Mouse (Mus musculus) limb, embryonic 10.5 days (tissue): Measurements from ENCODE around the gene Cog6. TPM values are rescaled to one million over a fixed set of nuclear protein-coding genes. Genes with fewer than 3 reads are reported as not detected.

Experiments
- DNase-seq: peaks from one replicate; pipeline ENCODE4 v3.0.0-alpha.2; 2017; ENCODE audit warnings: low spot score
- H3K27ac ChIP-seq: fragments of 300-500 bp; sonication (generic); 2 replicates; pipeline ENCODE4 v1.5.1; 2016; ENCODE audit warnings: mild to moderate bottlenecking
- H3K27me3 ChIP-seq: fragments of 300-500 bp; sonication (generic); 2 replicates; pipeline ENCODE4 v1.6.1; 2016; ENCODE audit warnings: low read depth, mild to moderate bottlenecking; ENCODE audit not compliant: poor library complexity, severe bottlenecking
- H3K36me3 ChIP-seq: fragments of 300-500 bp; sonication (generic); 2 replicates; pipeline ENCODE4 v1.6.1; 2016; ENCODE audit warnings: mild to moderate bottlenecking, moderate library complexity
- H3K4me1 ChIP-seq: fragments of 300-500 bp; sonication (generic); 2 replicates; pipeline ENCODE4 v1.6.1; 2016
- H3K4me3 ChIP-seq: fragments of 300-500 bp; sonication (generic); 2 replicates; pipeline ENCODE4 v1.5.1; 2016; ENCODE audit warnings: mild to moderate bottlenecking, moderate library complexity
- H3K9me3 ChIP-seq: fragments of 300-500 bp; sonication (generic); replicated peaks from 2 replicates; pipeline ENCODE4 v1.6.1; 2016; ENCODE audit warnings: mild to moderate bottlenecking
- WGBS: fragments of 180-500 bp; shearing (Covaris S2); methylation state at CpG from one replicate; pipeline ENCODE4 v1.1.7; 2016; 5-methylcytosine and 5-hydroxymethylcytosine counted together
- polyA plus RNA-seq: library from polyadenylated mRNA; unstranded; fragments of >200 nt; fragmentation: Nextera tagmentation; extraction: Ambion mirVana; gene quantifications from 2 replicates; pipeline ENCODE4 v1.2.1, GENCODE M21; 2016

The Cog6 gene
- polyA plus RNA-seq: 36.4 and 46.3 TPM in 2 replicates

GRCm38 (mm10) chr3:53016436-53017340 is at the start of gene Cog6:
Gene Cog6, minus strand, starts transcription at chr3:53017237.
- WGBS: 7% methylated on average over 53 of the region's 53 CpGs
- Histone ChIP-seq H3K4me1 (peaks cover 31% of the 10 kb centered on the region), H3K4me3 (peak within 1 kb of the TSS; percentile 77), H3K27me3 (no peaks in the 10 kb centered on the region), H3K27ac (peak within 1 kb of the TSS; percentile 83), H3K36me3 (peaks cover 21% of the 10 kb centered on the region), H3K9me3 (no peaks in the 10 kb centered on the region)
- peak; percentile 85 for DNase-seq

- no peak overlapping the region for H3K4me3 ChIP-seq
- no peaks in the 10 kb centered on the region for H3K9me3 ChIP-seq
- DNase-seq: no peak
- H3K27me3 ChIP-seq: no peaks in the 10 kb centered on the region
- WGBS: 70% methylated on average over 4 of the region's 4 CpGs
- peaks cover 5% of the 10 kb centered on the region; the same call in 1 of the 2 replicates for H3K36me3 ChIP-seq
- peaks cover 19% of the 10 kb centered on the region for H3K4me1 ChIP-seq
- peak overlapping the region; percentile 30; the same call in 1 of the 2 replicates for H3K27ac ChIP-seq
Observed at GRCm38 (mm10) chr3:53066095-53066372, 49.0 kb upstream of the Cog6 start.

DNA sequence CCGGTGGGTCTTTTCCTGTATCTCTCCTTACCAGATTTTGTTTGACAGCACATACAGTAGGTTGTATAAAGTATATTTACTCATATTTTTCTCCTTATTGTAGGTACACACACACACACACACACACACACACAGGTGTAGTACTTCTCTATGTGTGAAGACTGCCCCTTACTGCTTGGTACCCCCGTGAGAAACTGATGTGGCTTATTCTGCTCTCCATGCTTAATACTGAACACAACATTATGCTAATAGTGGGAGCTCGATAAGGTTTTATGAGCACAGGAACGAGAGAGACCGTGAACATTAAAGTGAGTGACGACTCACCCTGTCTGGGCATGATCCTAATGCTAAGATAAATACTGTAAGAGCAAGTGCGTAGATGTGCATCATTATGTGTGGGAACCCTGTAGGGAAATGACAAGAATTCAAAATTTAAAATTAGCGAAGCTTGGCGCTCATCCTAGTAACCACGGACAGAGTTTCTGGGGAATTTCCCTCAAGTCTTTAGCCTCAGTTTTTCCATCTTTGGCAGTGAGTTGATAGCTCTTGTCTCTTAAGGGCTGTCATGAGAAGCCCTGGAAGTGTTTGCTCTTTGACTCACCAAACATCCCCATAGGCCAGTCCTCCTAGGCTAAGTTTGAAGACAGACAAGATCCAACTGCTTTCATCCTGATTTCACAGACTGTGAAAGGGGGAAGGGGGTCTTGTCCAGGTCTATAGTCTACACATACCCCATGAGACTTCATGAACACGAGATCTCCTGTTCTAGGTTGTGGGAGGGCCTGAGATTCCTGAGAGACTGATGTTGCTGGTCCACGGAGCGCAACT is 48.4 kb upstream of the Cog6 start:
- peak overlapping the region; percentile 30; the same call in 1 of the 2 replicates for H3K27ac ChIP-seq
- no peak overlapping the region for H3K4me3 ChIP-seq

GRCm38 (mm10) chr3:53063423-53064147 is 46.5 kb upstream of the Cog6 start:
- Histone ChIP-seq H3K4me3 (no peak overlapping the region), H3K27me3 (no peaks in the 10 kb centered on the region), H3K9me3 (no peaks in the 10 kb centered on the region), H3K4me1 (peaks cover 31% of the 10 kb centered on the region), H3K27ac (no peak overlapping the region), H3K36me3 (peaks cover 5% of the 10 kb centered on the region; the same call in 1 of the 2 replicates)
- DNase-seq: no peak
- 73% methylated on average over 13 of the region's 13 CpGs for WGBS

More for the DNA sequence above, 48.4 kb upstream of the Cog6 start:
- Histone ChIP-seq H3K27me3 (no peaks in the 10 kb centered on the region), H3K4me1 (peaks cover 19% of the 10 kb centered on the region), H3K36me3 (peaks cover 5% of the 10 kb centered on the region; the same call in 1 of the 2 replicates), H3K9me3 (no peaks in the 10 kb centered on the region)
- 87% methylated on average over 13 of the region's 13 CpGs for whole genome bisulfite sequencing
- no peak for DNase-seq

- DNase-seq: no peak
- Histone ChIP-seq H3K9me3 (no peaks in the 10 kb centered on the region), H3K4me3 (no peak overlapping the region), H3K36me3 (no peaks in the 10 kb centered on the region), H3K27ac (no peak overlapping the region), H3K27me3 (no peaks in the 10 kb centered on the region), H3K4me1 (peaks cover 43% of the 10 kb centered on the region)
- 91% methylated on average over 2 of the region's 2 CpGs for WGBS
Observed at GRCm38 (mm10) chr3:53059959-53060358, 42.9 kb upstream of the Cog6 start.

- DNase-seq: peak; percentile 61
- Histone ChIP-seq H3K4me3 (no peak overlapping the region), H3K36me3 (no peaks in the 10 kb centered on the region), H3K27ac (no peak overlapping the region), H3K27me3 (no peaks in the 10 kb centered on the region), H3K9me3 (no peaks in the 10 kb centered on the region), H3K4me1 (peaks cover 68% of the 10 kb centered on the region)
- WGBS: 73% methylated on average over 10 of the region's 10 CpGs
Observed at GRCm38 (mm10) chr3:53056430-53056829, 39.4 kb upstream of the Cog6 start.

DNA sequence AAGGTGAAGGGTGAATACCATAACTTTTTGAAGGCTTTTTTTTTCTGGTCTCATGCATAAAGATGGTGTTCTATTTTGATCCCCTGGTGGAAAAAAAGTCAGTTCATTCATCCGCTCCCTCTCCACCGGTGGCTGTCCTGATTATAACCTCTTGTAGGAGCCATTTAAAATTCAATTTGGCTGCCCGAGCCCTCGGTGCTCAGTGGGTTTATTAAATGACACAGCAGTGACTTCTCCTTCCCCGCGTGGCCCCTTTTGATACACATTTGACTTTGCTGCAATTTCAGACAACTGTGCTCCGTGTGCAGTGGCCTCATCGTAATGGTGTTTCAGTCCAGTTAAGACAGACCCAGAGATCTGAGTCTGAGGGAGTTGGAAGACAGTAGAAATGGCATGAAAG is 35.3 kb upstream of the Cog6 start:
- DNase-seq: no peak
- H3K27ac ChIP-seq: no peak overlapping the region
- WGBS: 78% methylated on average over 8 of the region's 8 CpGs
- H3K27me3 ChIP-seq: no peaks in the 10 kb centered on the region
- peaks cover 52% of the 10 kb centered on the region for H3K4me1 ChIP-seq
- H3K36me3 ChIP-seq: peaks cover 6% of the 10 kb centered on the region
- no peaks in the 10 kb centered on the region for H3K9me3 ChIP-seq
- no peak overlapping the region for H3K4me3 ChIP-seq

- H3K4me1 ChIP-seq: peaks cover 43% of the 10 kb centered on the region
- no peak overlapping the region for H3K27ac ChIP-seq
- H3K9me3 ChIP-seq: no peaks in the 10 kb centered on the region
- peaks cover 14% of the 10 kb centered on the region for H3K36me3 ChIP-seq
- no peak overlapping the region for H3K4me3 ChIP-seq
- peaks cover 6% of the 10 kb centered on the region; the same call in 1 of the 2 replicates for H3K27me3 ChIP-seq
- 93% methylated on average over 6 of the region's 6 CpGs for WGBS
- DNase-seq: no peak
Observed at GRCm38 (mm10) chr3:53046371-53046770, 29.3 kb upstream of the Cog6 start.

DNA sequence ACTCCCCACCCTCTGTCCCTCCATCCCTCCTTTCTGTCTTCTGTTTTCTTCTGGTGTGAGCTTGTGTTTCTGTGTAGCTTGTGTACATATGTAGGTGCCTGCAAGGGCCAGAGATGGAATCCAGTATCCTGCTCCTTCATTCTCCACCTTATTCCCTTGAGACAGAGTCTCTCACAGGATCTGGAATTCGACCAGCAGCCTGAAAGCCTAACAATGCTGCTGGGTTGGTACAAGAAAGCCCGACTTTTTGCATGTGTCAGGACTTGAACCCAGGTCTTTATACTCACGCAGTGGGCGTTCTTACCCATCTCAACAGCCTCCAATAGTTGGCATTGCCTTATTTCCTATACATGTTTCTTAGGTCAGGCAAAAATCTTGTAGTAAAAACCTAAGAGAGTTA is 28.7 kb upstream of the Cog6 start:
- 91% methylated on average over 4 of the region's 4 CpGs for WGBS

DNA sequence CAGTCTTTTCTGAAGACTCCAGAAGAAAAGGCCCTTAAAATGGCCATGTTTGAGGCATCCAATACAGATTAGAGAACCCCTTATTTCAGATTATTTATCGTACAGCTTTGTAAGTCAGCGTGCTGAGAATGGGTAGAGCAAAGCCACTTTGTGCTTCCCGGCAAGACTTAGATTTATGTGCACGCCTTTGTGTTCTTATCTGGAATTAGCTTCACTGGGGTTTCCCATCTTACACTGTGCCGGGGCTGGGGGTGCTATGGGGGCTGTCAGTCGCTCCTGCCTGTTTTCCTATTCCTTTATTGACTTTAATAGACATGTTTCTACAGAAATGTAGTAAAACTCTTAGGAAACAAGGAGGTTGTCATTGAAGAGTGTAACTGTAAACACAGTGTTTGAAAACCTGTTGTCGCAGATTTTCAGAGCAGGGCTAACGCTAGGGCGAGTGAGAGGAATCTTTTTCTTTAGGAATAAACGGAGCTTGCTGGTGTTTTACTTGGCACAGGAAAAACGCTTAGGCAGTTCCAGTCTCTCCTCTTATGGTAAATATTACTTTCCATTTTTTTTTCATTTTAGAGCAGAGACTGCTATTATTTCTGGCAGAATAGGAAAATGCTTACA is 27.8 kb upstream of the Cog6 start:
- Histone ChIP-seq H3K27me3 (peaks cover 14% of the 10 kb centered on the region; the same call in 1 of the 2 replicates), H3K36me3 (peaks cover 14% of the 10 kb centered on the region), H3K9me3 (no peaks in the 10 kb centered on the region), H3K4me3 (peak overlapping the region; percentile 44), H3K4me1 (peaks cover 57% of the 10 kb centered on the region), H3K27ac (peak overlapping the region; percentile 84)
- DNase-seq: peak; percentile 48
- 55% methylated on average over 11 of the region's 11 CpGs for WGBS

More for the DNA sequence above, 28.7 kb upstream of the Cog6 start:
- H3K36me3 ChIP-seq: peaks cover 14% of the 10 kb centered on the region
- no peak overlapping the region for H3K4me3 ChIP-seq
- H3K9me3 ChIP-seq: no peaks in the 10 kb centered on the region
- no peak for DNase-seq
- peaks cover 49% of the 10 kb centered on the region for H3K4me1 ChIP-seq
- H3K27me3 ChIP-seq: peaks cover 6% of the 10 kb centered on the region; the same call in 1 of the 2 replicates
- no peak overlapping the region for H3K27ac ChIP-seq

DNA sequence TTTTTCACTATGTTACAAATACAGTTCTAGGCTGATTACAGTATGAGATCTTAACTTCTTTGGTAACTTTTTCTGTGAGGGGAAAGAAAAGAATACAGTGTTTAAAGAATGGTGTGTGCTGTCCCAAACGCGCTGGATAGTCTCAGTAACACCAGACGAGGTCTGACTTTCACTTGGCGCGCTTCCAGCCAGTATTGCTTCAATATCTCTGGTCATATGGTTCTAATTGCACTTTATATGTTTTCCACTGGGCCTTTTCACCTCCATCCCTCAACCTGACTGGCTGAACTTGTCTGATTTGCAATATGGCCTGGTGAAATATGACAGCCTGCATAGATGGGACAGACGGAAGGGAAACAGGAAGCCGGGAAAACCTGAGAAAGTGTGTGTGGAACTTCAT is 27.2 kb upstream of the Cog6 start:
- no peaks in the 10 kb centered on the region for H3K9me3 ChIP-seq
- H3K27ac ChIP-seq: peak overlapping the region; percentile 84
- peak overlapping the region; percentile 85 for H3K4me3 ChIP-seq
- peak; percentile 85 for DNase-seq
- peaks cover 15% of the 10 kb centered on the region; the same call in 1 of the 2 replicates for H3K27me3 ChIP-seq
- WGBS: 22% methylated on average over 7 of the region's 7 CpGs
- peaks cover 14% of the 10 kb centered on the region for H3K36me3 ChIP-seq
- peaks cover 57% of the 10 kb centered on the region for H3K4me1 ChIP-seq

GRCm38 (mm10) chr3:53043206-53043780 is 26.3 kb upstream of the Cog6 start:
- Histone ChIP-seq H3K27me3 (peaks cover 20% of the 10 kb centered on the region), H3K36me3 (peaks cover 14% of the 10 kb centered on the region), H3K27ac (peak overlapping the region; percentile 79), H3K4me3 (peak overlapping the region; percentile 85), H3K9me3 (no peaks in the 10 kb centered on the region), H3K4me1 (peaks cover 57% of the 10 kb centered on the region)
- no peak for DNase-seq
- 90% methylated on average over 13 of the region's 13 CpGs for WGBS
